Mouse (Mus musculus): Measurements from ENCODE around the gene Dlx6.

The Dlx6 gene

GRCm38 (mm10) chr6:6875676-6876075 is 12.5 kb downstream of the Dlx6 start:
- DNase-seq (ENCODE audit: extremely low spot score, low read depth, low spot score) = no peak

- DNase-seq (ENCODE audit: extremely low spot score, low read depth, low spot score) = no peak
These were observed 13.1 kb downstream of the Dlx6 start for GRCm38 (mm10) chr6:6876231-6876630.

- DNase-seq (ENCODE audit: extremely low spot score, low read depth, low spot score) = no peak
These were observed 13.6 kb downstream of the Dlx6 start for GRCm38 (mm10) chr6:6876731-6877130.

- DNase-seq (ENCODE audit: extremely low spot score, low read depth, low spot score) = no peak
These were observed 14.3 kb downstream of the Dlx6 start for GRCm38 (mm10) chr6:6877346-6877910.

- no peak for DNase-seq (ENCODE audit: extremely low spot score, low read depth, low spot score)
These were observed 15.1 kb downstream of the Dlx6 start for GRCm38 (mm10) chr6:6877981-6878840.

GRCm38 (mm10) chr6:6878841-6879291 is 15.7 kb downstream of the Dlx6 start:
- no peak for DNase-seq (ENCODE audit: extremely low spot score, low read depth, low spot score)

GRCm38 (mm10) chr6:6879371-6880325 is 16.5 kb downstream of the Dlx6 start:
- no peak for DNase-seq (ENCODE audit: extremely low spot score, low read depth, low spot score)

- DNase-seq (ENCODE audit: extremely low spot score, low read depth, low spot score) = no peak
These were observed 17.4 kb downstream of the Dlx6 start for GRCm38 (mm10) chr6:6880361-6881114.

GRCm38 (mm10) chr6:6881115-6881637 is 18.0 kb downstream of the Dlx6 start:
- no peak for DNase-seq (ENCODE audit: extremely low spot score, low read depth, low spot score)

GRCm38 (mm10) chr6:6881638-6882190 is 18.6 kb downstream of the Dlx6 start, which contains the start of gene Dlx5:
Dlx5 (minus strand) TSS chr6:6882085.
- no peak for DNase-seq (ENCODE audit: extremely low spot score, low read depth, low spot score)

GRCm38 (mm10) chr6:6882266-6882797 is 19.2 kb downstream of the Dlx6 start:
- DNase-seq (ENCODE audit: extremely low spot score, low read depth, low spot score) = no peak

GRCm38 (mm10) chr6:6884897-6885296 is 21.8 kb downstream of the Dlx6 start:
- DNase-seq (ENCODE audit: extremely low spot score, low read depth, low spot score) = no peak

- no peak for DNase-seq (ENCODE audit: extremely low spot score, low read depth, low spot score)
These were observed 23.1 kb downstream of the Dlx6 start for GRCm38 (mm10) chr6:6886225-6886624.

- no peak for DNase-seq (ENCODE audit: extremely low spot score, low read depth, low spot score)
These were observed 26.9 kb downstream of the Dlx6 start for GRCm38 (mm10) chr6:6890047-6890446.

GRCm38 (mm10) chr6:6909586-6909985 is 46.5 kb downstream of the Dlx6 start:
- DNase-seq (ENCODE audit: extremely low spot score, low read depth, low spot score) = no peak

GRCm38 (mm10) chr6:6914304-6914703 is 51.2 kb downstream of the Dlx6 start:
- DNase-seq (ENCODE audit: extremely low spot score, low read depth, low spot score) = no peak

GRCm38 (mm10) chr6:6914849-6915525 is 51.9 kb downstream of the Dlx6 start:
- peak; percentile 68 for DNase-seq (ENCODE audit: extremely low spot score, low read depth, low spot score)

GRCm38 (mm10) chr6:6915526-6915915 is 52.4 kb downstream of the Dlx6 start:
- DNase-seq (ENCODE audit: extremely low spot score, low read depth, low spot score) = no peak

- DNase-seq (ENCODE audit: extremely low spot score, low read depth, low spot score) = no peak
These were observed 54.2 kb downstream of the Dlx6 start for GRCm38 (mm10) chr6:6917334-6917733.

All from hindlimb bud, embryonic 11.5 days (tissue).